Mouse (Mus musculus) erythroblast, embryonic 14.5 days (primary cell): ENCODE results near the gene Car11. TPM values are rescaled to one million over a fixed set of nuclear protein-coding genes. Genes with fewer than 3 reads are reported as not detected.

ENCODE experiments used
- H3K27me3 ChIP-seq: 2 replicates; pipeline ENCODE4 v1.6.1; 2012; ENCODE audit warnings: inconsistent platforms; ENCODE audit not compliant: control insufficient read depth
- H3K36me3 ChIP-seq: 2 replicates; pipeline ENCODE4 v1.6.1; 2012; ENCODE audit warnings: mild to moderate bottlenecking, inconsistent platforms; ENCODE audit not compliant: control insufficient read depth
- H3K4me1 ChIP-seq: 2 replicates; pipeline ENCODE4 v1.6.1; 2012; ENCODE audit warnings: inconsistent platforms; ENCODE audit not compliant: control insufficient read depth
- H3K4me3 ChIP-seq: replicated peaks from 2 replicates; pipeline ENCODE3; 2012; ENCODE audit warnings: moderate library complexity, mild to moderate bottlenecking, inconsistent platforms
- H3K9me3 ChIP-seq: 2 replicates; pipeline ENCODE4 v1.6.1; 2012; ENCODE audit warnings: low read length, inconsistent platforms, mixed read lengths; ENCODE audit not compliant: control insufficient read depth
- GATA1 ChIP-seq: IDR thresholded peaks from 2 replicates; pipeline ENCODE4 v1.6.1; 2012; ENCODE audit warnings: low read length, inconsistent platforms, mixed read lengths
- TAL1 ChIP-seq: IDR thresholded peaks from 3 replicates; pipeline ENCODE4 v1.6.1; 2012; ENCODE audit warnings: low read length, inconsistent platforms, mixed read lengths
- polyA plus RNA-seq: library from polyadenylated mRNA; stranded (reverse); fragments of >175 nt; gene quantifications from 2 replicates; pipeline ENCODE4 v1.2.3, GENCODE M21; 2012

Gene Car11
- polyA plus RNA-seq, 1 experiment = not detected

GRCm38 (mm10) chr7:45702316-45702715, 2.7 kb downstream of the Car11 start:
- H3K4me1 ChIP-seq = peaks cover 38% of the 10 kb centered on the region
- H3K36me3 ChIP-seq = no peaks in the 10 kb centered on the region
- H3K27me3 ChIP-seq = peaks cover 57% of the 10 kb centered on the region
- peaks cover 2% of the 10 kb centered on the region; the same call in 1 of the 2 replicates for H3K9me3 ChIP-seq
- TF ChIP-seq GATA1 (no peak), TAL1 (no peak)
- no peak overlapping the region for H3K4me3 ChIP-seq

GRCm38 (mm10) chr7:45702809-45703520, 3.3 kb downstream of the Car11 start:
- Histone ChIP-seq H3K36me3 (no peaks in the 10 kb centered on the region), H3K27me3 (peaks cover 54% of the 10 kb centered on the region), H3K4me3 (no peak overlapping the region), H3K4me1 (peaks cover 45% of the 10 kb centered on the region), H3K9me3 (peaks cover 2% of the 10 kb centered on the region; the same call in 1 of the 2 replicates)
- TF ChIP-seq GATA1 (no peak), TAL1 (no peak)

GRCm38 (mm10) chr7:45703521-45704033, 3.9 kb downstream of the Car11 start:
- Histone ChIP-seq H3K36me3 (no peaks in the 10 kb centered on the region), H3K27me3 (peaks cover 48% of the 10 kb centered on the region), H3K4me3 (peak overlapping the region; percentile 67), H3K9me3 (peaks cover 2% of the 10 kb centered on the region; the same call in 1 of the 2 replicates), H3K4me1 (peaks cover 51% of the 10 kb centered on the region)
- no peak for TF ChIP-seq TAL1
- no peak for TF ChIP-seq GATA1

DNA sequence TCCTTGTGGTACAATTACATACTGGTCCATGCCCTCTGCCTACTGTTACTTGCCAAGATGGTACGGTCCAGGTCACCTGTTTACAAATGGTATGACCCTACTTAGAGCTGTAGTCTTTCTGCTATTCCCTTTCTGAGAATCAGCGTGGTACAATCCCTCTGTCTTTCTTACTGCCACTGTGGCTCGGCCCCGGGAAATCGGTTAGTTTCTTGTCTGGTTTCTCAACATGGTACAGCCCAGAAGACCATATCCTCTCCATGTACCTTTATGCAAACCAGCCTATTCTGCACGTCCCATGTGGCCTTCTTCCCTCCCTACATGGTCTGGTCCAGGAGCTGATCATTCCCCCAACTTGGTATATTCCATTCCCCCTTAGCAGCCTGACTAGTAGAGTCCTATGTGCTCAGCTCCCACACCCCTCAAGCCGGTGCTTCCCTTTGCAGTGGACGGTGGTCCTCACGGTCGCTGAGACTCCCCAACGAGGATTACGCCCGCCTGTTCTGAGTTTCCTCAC, 4.5 kb downstream of the Car11 start:
- H3K9me3 ChIP-seq = peaks cover 2% of the 10 kb centered on the region; the same call in 1 of the 2 replicates
- H3K4me1 ChIP-seq = peaks cover 52% of the 10 kb centered on the region
- TF ChIP-seq GATA1 = no peak
- no peak for TF ChIP-seq TAL1
- H3K36me3 ChIP-seq = no peaks in the 10 kb centered on the region
- H3K4me3 ChIP-seq = peak overlapping the region; percentile 67
- peaks cover 43% of the 10 kb centered on the region for H3K27me3 ChIP-seq

DNA sequence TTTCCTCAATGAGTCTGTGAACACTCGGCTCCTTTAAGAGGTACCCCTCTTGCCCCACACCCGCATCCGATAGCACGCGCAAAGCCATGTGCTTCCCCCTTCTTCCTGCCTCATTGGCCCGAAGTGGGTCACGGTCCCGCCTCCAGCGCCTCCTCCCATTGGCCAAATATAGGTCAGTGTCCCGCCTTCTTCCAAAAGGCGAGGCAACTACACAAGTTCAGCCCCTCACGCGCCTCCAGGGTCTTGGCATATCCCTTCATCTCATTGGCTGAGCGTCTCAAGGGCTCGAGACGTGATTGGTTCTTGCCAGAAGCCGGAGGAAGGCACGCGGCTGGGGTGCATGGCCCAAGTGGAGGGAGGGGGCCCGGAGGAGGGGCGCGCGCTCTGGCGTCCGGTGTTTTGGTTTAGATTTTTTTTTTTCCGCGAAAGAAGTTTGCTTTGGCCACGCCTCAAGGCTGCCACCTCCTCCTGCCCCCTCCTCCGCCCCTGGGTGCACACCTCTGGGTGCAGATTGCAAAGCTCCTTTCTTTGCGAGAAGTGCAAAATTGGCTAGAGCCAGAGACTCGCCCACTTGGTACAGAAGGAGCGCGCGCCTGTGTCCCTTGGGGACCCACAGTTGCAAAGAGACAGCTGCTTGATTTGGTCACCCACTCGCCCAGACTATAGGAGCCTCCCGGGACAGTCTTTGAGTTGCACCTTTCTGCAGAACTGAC, 5.2 kb downstream of the Car11 start, which contains the start of gene Dbp:
TSS of gene Dbp (plus strand) at position 359 of the 713 bp plus-strand sequence.
- Histone ChIP-seq H3K9me3 (0 out of 2 replicates have a peak, but pooled peaks cover 2% of the 10 kb centered on the region), H3K4me3 (peak within 1 kb of the TSS; percentile 67), H3K27me3 (peaks cover 35% of the 10 kb centered on the region), H3K36me3 (peaks cover 2% of the 10 kb centered on the region), H3K4me1 (peaks cover 52% of the 10 kb centered on the region)
- TF ChIP-seq TAL1 (no peak), GATA1 (no peak)

DNA sequence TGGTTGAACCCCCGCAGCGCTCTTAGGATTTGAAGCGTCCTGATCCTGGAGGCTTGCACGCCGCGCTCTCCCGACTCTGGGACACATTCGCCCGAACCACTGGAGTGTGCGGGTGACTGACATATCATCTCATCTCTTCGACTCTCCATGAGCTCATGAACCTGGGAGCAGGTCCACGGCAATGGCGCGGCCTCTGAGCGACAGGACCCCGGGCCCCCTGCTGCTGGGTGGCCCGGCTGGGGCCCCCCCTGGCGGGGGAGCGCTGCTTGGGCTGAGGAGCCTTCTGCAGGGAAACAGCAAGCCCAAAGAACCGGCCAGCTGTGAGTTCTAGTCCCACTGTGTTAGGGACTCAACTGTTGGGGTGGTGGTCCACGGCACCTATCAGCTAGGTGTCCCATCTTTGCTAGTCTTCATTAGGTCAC, 5.8 kb downstream of the Car11 start:
- TF ChIP-seq GATA1 (no peak), TAL1 (no peak)
- Histone ChIP-seq H3K9me3 (0 out of 2 replicates have a peak, but pooled peaks cover 2% of the 10 kb centered on the region), H3K36me3 (peaks cover 7% of the 10 kb centered on the region), H3K4me1 (peaks cover 52% of the 10 kb centered on the region), H3K4me3 (peak overlapping the region; percentile 67), H3K27me3 (peaks cover 29% of the 10 kb centered on the region)

GRCm38 (mm10) chr7:45705873-45706281, 6.2 kb downstream of the Car11 start:
- H3K9me3 ChIP-seq = no peaks in the 10 kb centered on the region
- TF ChIP-seq GATA1 (no peak), TAL1 (no peak)
- H3K36me3 ChIP-seq = peaks cover 12% of the 10 kb centered on the region
- H3K4me3 ChIP-seq = peak overlapping the region; percentile 67
- peaks cover 25% of the 10 kb centered on the region for H3K27me3 ChIP-seq
- peaks cover 52% of the 10 kb centered on the region for H3K4me1 ChIP-seq

GRCm38 (mm10) chr7:45706721-45707241, 7.1 kb downstream of the Car11 start:
- Histone ChIP-seq H3K9me3 (no peaks in the 10 kb centered on the region), H3K4me3 (peak overlapping the region; percentile 67), H3K4me1 (peaks cover 52% of the 10 kb centered on the region), H3K27me3 (peaks cover 16% of the 10 kb centered on the region), H3K36me3 (peaks cover 21% of the 10 kb centered on the region)
- TF ChIP-seq TAL1 = no peak
- no peak for TF ChIP-seq GATA1
